Mouse (Mus musculus): Measurements from ENCODE around the gene Gm8369. TPM values are rescaled to one million over a fixed set of nuclear protein-coding genes. Genes with fewer than 3 reads are reported as not detected.
"Not testable (repeated sequence)": the region's sequence is repeated elsewhere in the genome, so short reads cannot be mapped to it uniquely, and the experiment has no call there.

The Gm8369 gene
- polyA plus RNA-seq, 1 experiment = not detected

- no peak overlapping the region for H3K4me3 ChIP-seq (ENCODE audit: insufficient read depth, low read depth, low read length)
- no peak overlapping the region for H3K27ac ChIP-seq (replicated peaks; ENCODE audit: low read depth, low read length)
- no peaks in the 10 kb centered on the region for H3K4me1 ChIP-seq (ENCODE audit: control insufficient read depth, insufficient read depth, insufficient read length, low read length)
Measured at GRCm38 (mm10) chr19:11492671-11493070, 6.9 kb downstream of the Gm8369 start.

- no peak overlapping the region for H3K27ac ChIP-seq (replicated peaks; ENCODE audit: low read depth, low read length)
Measured at GRCm38 (mm10) chr19:11494519-11494918, 8.8 kb downstream of the Gm8369 start.

GRCm38 (mm10) chr19:11496361-11496760 lies 10.6 kb downstream of the Gm8369 start:
- H3K4me3 ChIP-seq (ENCODE audit: insufficient read depth, low read depth, low read length) = no peak overlapping the region
- no peak overlapping the region for H3K27ac ChIP-seq (replicated peaks; ENCODE audit: low read depth, low read length)
- no peaks in the 10 kb centered on the region for H3K4me1 ChIP-seq (ENCODE audit: control insufficient read depth, insufficient read depth, insufficient read length, low read length)

More at GRCm38 (mm10) chr19:11494519-11494918, 8.8 kb downstream of the Gm8369 start:
- Histone ChIP-seq H3K4me1 (ENCODE audit: control insufficient read depth, insufficient read depth, insufficient read length, low read length) (no peaks in the 10 kb centered on the region), H3K4me3 (ENCODE audit: insufficient read depth, low read depth, low read length) (no peak overlapping the region)

GRCm38 (mm10) chr19:11497300-11497699 lies 11.6 kb downstream of the Gm8369 start:
- H3K4me3 ChIP-seq (ENCODE audit: insufficient read depth, low read depth, low read length); H3K27ac ChIP-seq (replicated peaks; ENCODE audit: low read depth, low read length); H3K4me1 ChIP-seq (ENCODE audit: control insufficient read depth, insufficient read depth, insufficient read length, low read length): not testable (repeated sequence)

GRCm38 (mm10) chr19:11500796-11501195 lies 15.1 kb downstream of the Gm8369 start:
- no peak overlapping the region for H3K4me3 ChIP-seq (ENCODE audit: insufficient read depth, low read depth, low read length)
- H3K4me1 ChIP-seq (ENCODE audit: control insufficient read depth, insufficient read depth, insufficient read length, low read length) = no peaks in the 10 kb centered on the region
- no peak overlapping the region for H3K27ac ChIP-seq (replicated peaks; ENCODE audit: low read depth, low read length)

- Histone ChIP-seq H3K4me1 (ENCODE audit: control insufficient read depth, insufficient read depth, insufficient read length, low read length) (no peaks in the 10 kb centered on the region), H3K4me3 (ENCODE audit: insufficient read depth, low read depth, low read length) (no peak overlapping the region), H3K27ac (replicated peaks; ENCODE audit: low read depth, low read length) (no peak overlapping the region)
Measured at GRCm38 (mm10) chr19:11501326-11501725, 15.6 kb downstream of the Gm8369 start.

GRCm38 (mm10) chr19:11504857-11505256 lies 19.1 kb downstream of the Gm8369 start:
- Histone ChIP-seq H3K4me3 (ENCODE audit: insufficient read depth, low read depth, low read length) (no peak overlapping the region), H3K4me1 (ENCODE audit: control insufficient read depth, insufficient read depth, insufficient read length, low read length) (no peaks in the 10 kb centered on the region)

GRCm38 (mm10) chr19:11513458-11513857 lies 27.7 kb downstream of the Gm8369 start:
- Histone ChIP-seq H3K4me1 (ENCODE audit: control insufficient read depth, insufficient read depth, insufficient read length, low read length) (no peaks in the 10 kb centered on the region), H3K4me3 (ENCODE audit: insufficient read depth, low read depth, low read length) (no peak overlapping the region), H3K27ac (replicated peaks; ENCODE audit: low read depth, low read length) (no peak overlapping the region)

More at GRCm38 (mm10) chr19:11504857-11505256, 19.1 kb downstream of the Gm8369 start:
- H3K27ac ChIP-seq (replicated peaks; ENCODE audit: low read depth, low read length) = no peak overlapping the region

- Histone ChIP-seq H3K4me1 (ENCODE audit: control insufficient read depth, insufficient read depth, insufficient read length, low read length) (no peaks in the 10 kb centered on the region), H3K27ac (replicated peaks; ENCODE audit: low read depth, low read length) (peak within 1 kb of the TSS; percentile 47), H3K4me3 (ENCODE audit: insufficient read depth, low read depth, low read length) (no peak within 1 kb of the TSS)
Measured at GRCm38 (mm10) chr19:11516246-11516645, 30.5 kb downstream of the Gm8369 start, which contains the start of gene Ms4a6b. Gene Ms4a6b (plus strand): TSS chr19:11516512.

GRCm38 (mm10) chr19:11516845-11517244 lies 31.1 kb downstream of the Gm8369 start:
- peak overlapping the region; percentile 47 for H3K27ac ChIP-seq (replicated peaks; ENCODE audit: low read depth, low read length)
- no peaks in the 10 kb centered on the region for H3K4me1 ChIP-seq (ENCODE audit: control insufficient read depth, insufficient read depth, insufficient read length, low read length)
- H3K4me3 ChIP-seq (ENCODE audit: insufficient read depth, low read depth, low read length) = no peak overlapping the region

GRCm38 (mm10) chr19:11517373-11517772 lies 31.6 kb downstream of the Gm8369 start:
- H3K27ac ChIP-seq (replicated peaks; ENCODE audit: low read depth, low read length) = peak overlapping the region; percentile 48
- H3K4me3 ChIP-seq (ENCODE audit: insufficient read depth, low read depth, low read length); H3K4me1 ChIP-seq (ENCODE audit: control insufficient read depth, insufficient read depth, insufficient read length, low read length): not testable (repeated sequence)

- H3K27ac ChIP-seq (replicated peaks; ENCODE audit: low read depth, low read length) = peak overlapping the region; percentile 60; the same call in 1 of the 2 replicates
- H3K4me1 ChIP-seq (ENCODE audit: control insufficient read depth, insufficient read depth, insufficient read length, low read length) = not testable (repeated sequence)
- H3K4me3 ChIP-seq (ENCODE audit: insufficient read depth, low read depth, low read length) = peak overlapping the region; percentile 40
Measured at GRCm38 (mm10) chr19:11518356-11518755, 32.6 kb downstream of the Gm8369 start.

- Histone ChIP-seq H3K4me3 (ENCODE audit: insufficient read depth, low read depth, low read length) (no peak overlapping the region; the same call in 1 of the 2 replicates), H3K27ac (replicated peaks; ENCODE audit: low read depth, low read length) (no peak overlapping the region)
Measured at GRCm38 (mm10) chr19:11520146-11520545, 34.4 kb downstream of the Gm8369 start.

GRCm38 (mm10) chr19:11533421-11533820 lies 47.7 kb downstream of the Gm8369 start:
- H3K27ac ChIP-seq (replicated peaks; ENCODE audit: low read depth, low read length) = no peak overlapping the region
- H3K4me1 ChIP-seq (ENCODE audit: control insufficient read depth, insufficient read depth, insufficient read length, low read length) = no peaks in the 10 kb centered on the region
- H3K4me3 ChIP-seq (ENCODE audit: insufficient read depth, low read depth, low read length) = no peak overlapping the region

More at GRCm38 (mm10) chr19:11520146-11520545, 34.4 kb downstream of the Gm8369 start:
- H3K4me1 ChIP-seq (ENCODE audit: control insufficient read depth, insufficient read depth, insufficient read length, low read length) = no peaks in the 10 kb centered on the region

GRCm38 (mm10) chr19:11533888-11534445 lies 48.2 kb downstream of the Gm8369 start:
- Histone ChIP-seq H3K27ac (replicated peaks; ENCODE audit: low read depth, low read length) (no peak overlapping the region), H3K4me3 (ENCODE audit: insufficient read depth, low read depth, low read length) (no peak overlapping the region), H3K4me1 (ENCODE audit: control insufficient read depth, insufficient read depth, insufficient read length, low read length) (no peaks in the 10 kb centered on the region)

- Histone ChIP-seq H3K4me1 (ENCODE audit: control insufficient read depth, insufficient read depth, insufficient read length, low read length) (no peaks in the 10 kb centered on the region), H3K4me3 (ENCODE audit: insufficient read depth, low read depth, low read length) (peak within 1 kb of the TSS; percentile 50), H3K27ac (replicated peaks; ENCODE audit: low read depth, low read length) (peak within 1 kb of the TSS; percentile 82)
Measured at GRCm38 (mm10) chr19:11536593-11536992, 50.9 kb downstream of the Gm8369 start, which contains the start of gene Ms4a4d. Gene Ms4a4d (plus strand): TSS chr19:11536801.

Data from brown adipose tissue, adult 24 weeks (tissue).